Mouse (Mus musculus) gastrocnemius, adult 8-10 months (tissue): ENCODE results near the gene Tgds. TPM values are rescaled to one million over a fixed set of nuclear protein-coding genes. Genes with fewer than 3 reads are reported as not detected.

Experiments used
- total RNA-seq, 4 experiments: library from RNA; stranded (reverse); gene quantifications; 2 replicates each; pipeline ENCODE4 v1.2.4; 2022

The Tgds gene
- total RNA-seq, 4 experiments from 2014 or later, result 4.4 to 6.5 (median 5.6) TPM

Other genes starting within 250 kb of the Tgds start
- gene Dct, start 80.5 kb downstream of the Tgds start, total RNA-seq, result under 1 TPM; 0.22 to 0.75 (median 0.45) TPM
- gene Gpr180, start 4.4 kb upstream of the Tgds start, total RNA-seq, result 10 to 100 TPM; 38.8 to 41.3 (median 40.8) TPM
- gene Sox21, start 104.3 kb upstream of the Tgds start, total RNA-seq, result not detected
- gene Gm9376, start 134.2 kb upstream of the Tgds start, total RNA-seq, result not detected